Mouse (Mus musculus): ENCODE measurements around the gene Runx2. TPM values are rescaled to one million over a fixed set of nuclear protein-coding genes. Genes with fewer than 3 reads are reported as not detected.

Runx2 gene
- polyA plus RNA-seq, 2 experiments: 16.5 to 27.5 TPM

- no peak overlapping the region for H3K9ac ChIP-seq (ENCODE audit: low read depth, low read length, severe bottlenecking)
- no peak overlapping the region for H3K4me2 ChIP-seq (replicated peaks; ENCODE audit: low read depth, low read length, severe bottlenecking)
- 86% methylated on average over 4 of the region's 4 CpGs for WGBS
- TF ChIP-seq POLR2A (IDR thresholded peaks at IDR 0.05; ENCODE audit: borderline replicate concordance, extremely low read depth, insufficient read depth, insufficient read length): no peak
- ATAC-seq (ENCODE audit: low FRiP score, low read depth) (no peak), DNase-seq (ENCODE audit: low spot score) (no peak)
- H3K9me3 ChIP-seq (ENCODE audit: control insufficient read depth, low read length): no peaks in the 10 kb centered on the region
- H3K36me3 ChIP-seq (ENCODE audit: control insufficient read depth, insufficient read depth, low read length): no peaks in the 10 kb centered on the region; the same call in 1 of the 2 replicates
- H3K4me3 ChIP-seq (replicated peaks; ENCODE audit: low read length): no peak overlapping the region
- peaks cover 20% of the 10 kb centered on the region for H3K4me1 ChIP-seq (ENCODE audit: control insufficient read depth, insufficient read depth, low read length)
- H3K27ac ChIP-seq (replicated peaks; ENCODE audit: low read depth, low read length): no peak overlapping the region
- H3K27me3 ChIP-seq (ENCODE audit: control insufficient read depth, insufficient read depth, low read length): no peaks in the 10 kb centered on the region
Observed at GRCm38 (mm10) chr17:44714116-44714515, 100.5 kb downstream of the Runx2 start.

- 65% methylated on average over 8 of the region's 8 CpGs for WGBS
- Histone ChIP-seq H3K27me3 (ENCODE audit: control insufficient read depth, insufficient read depth, low read length) (no peaks in the 10 kb centered on the region), H3K9me3 (ENCODE audit: control insufficient read depth, low read length) (no peaks in the 10 kb centered on the region), H3K36me3 (ENCODE audit: control insufficient read depth, insufficient read depth, low read length) (no peaks in the 10 kb centered on the region; the same call in 1 of the 2 replicates), H3K9ac (ENCODE audit: low read depth, low read length, severe bottlenecking) (no peak overlapping the region), H3K4me1 (ENCODE audit: control insufficient read depth, insufficient read depth, low read length) (peaks cover 18% of the 10 kb centered on the region), H3K4me3 (replicated peaks; ENCODE audit: low read length) (no peak overlapping the region), H3K27ac (replicated peaks; ENCODE audit: low read depth, low read length) (no peak overlapping the region), H3K4me2 (replicated peaks; ENCODE audit: low read depth, low read length, severe bottlenecking) (no peak overlapping the region)
- TF ChIP-seq POLR2A (IDR thresholded peaks at IDR 0.05; ENCODE audit: borderline replicate concordance, extremely low read depth, insufficient read depth, insufficient read length): no peak
- no peak for DNase-seq (ENCODE audit: low spot score)
- ATAC-seq (ENCODE audit: low FRiP score, low read depth): no peak
Observed at GRCm38 (mm10) chr17:44713404-44713803, 101.2 kb downstream of the Runx2 start.

GRCm38 (mm10) chr17:44709516-44710252, 104.9 kb downstream of the Runx2 start:
- H3K36me3 ChIP-seq (ENCODE audit: control insufficient read depth, insufficient read depth, low read length): no peaks in the 10 kb centered on the region; the same call in 1 of the 2 replicates
- no peak overlapping the region for H3K9ac ChIP-seq (ENCODE audit: low read depth, low read length, severe bottlenecking)
- H3K27me3 ChIP-seq (ENCODE audit: control insufficient read depth, insufficient read depth, low read length): no peaks in the 10 kb centered on the region
- WGBS: 25% methylated on average over 11 of the region's 11 CpGs
- no peak overlapping the region for H3K4me3 ChIP-seq (replicated peaks; ENCODE audit: low read length)
- H3K27ac ChIP-seq (replicated peaks; ENCODE audit: low read depth, low read length): no peak overlapping the region
- DNase-seq (ENCODE audit: low spot score): peak; percentile 80
- H3K4me1 ChIP-seq (ENCODE audit: control insufficient read depth, insufficient read depth, low read length): peaks cover 12% of the 10 kb centered on the region; the same call in 1 of the 2 replicates
- peak; percentile 55; the same call in 1 of the 2 replicates for ATAC-seq (ENCODE audit: low FRiP score, low read depth)
- H3K4me2 ChIP-seq (replicated peaks; ENCODE audit: low read depth, low read length, severe bottlenecking): no peak overlapping the region
- no peak for TF ChIP-seq POLR2A (IDR thresholded peaks at IDR 0.05; ENCODE audit: borderline replicate concordance, extremely low read depth, insufficient read depth, insufficient read length)
- no peaks in the 10 kb centered on the region for H3K9me3 ChIP-seq (ENCODE audit: control insufficient read depth, low read length)

DNA sequence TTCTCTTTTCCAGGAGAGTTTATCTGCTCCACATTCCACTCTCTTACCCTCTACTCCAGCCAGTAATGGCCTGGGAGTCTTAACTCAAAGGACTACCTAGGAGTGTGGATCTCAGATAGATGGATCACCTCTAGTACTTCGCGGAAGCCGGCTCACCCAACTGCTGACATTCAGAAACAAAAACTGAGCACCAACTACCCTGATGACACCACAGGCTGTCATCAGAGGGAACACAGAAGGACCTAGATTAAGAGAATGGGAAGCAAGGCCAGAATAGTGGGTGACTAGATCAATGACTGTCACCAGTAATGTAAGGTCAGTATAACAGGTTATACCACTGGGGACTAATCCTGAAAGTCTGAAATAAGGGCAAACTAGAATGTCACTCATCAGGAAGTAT, 106.6 kb downstream of the Runx2 start:
- no peak for TF ChIP-seq POLR2A (IDR thresholded peaks at IDR 0.05; ENCODE audit: borderline replicate concordance, extremely low read depth, insufficient read depth, insufficient read length)
- no peaks in the 10 kb centered on the region for H3K27me3 ChIP-seq (ENCODE audit: control insufficient read depth, insufficient read depth, low read length)
- H3K27ac ChIP-seq (replicated peaks; ENCODE audit: low read depth, low read length): no peak overlapping the region
- H3K9me3 ChIP-seq (ENCODE audit: control insufficient read depth, low read length): no peaks in the 10 kb centered on the region
- no peak for ATAC-seq (ENCODE audit: low FRiP score, low read depth)
- H3K4me1 ChIP-seq (ENCODE audit: control insufficient read depth, insufficient read depth, low read length): peaks cover 15% of the 10 kb centered on the region; the same call in 1 of the 2 replicates
- 98% methylated on average over 3 of the region's 3 CpGs for WGBS
- no peak for DNase-seq (ENCODE audit: low spot score)
- H3K4me2 ChIP-seq (replicated peaks; ENCODE audit: low read depth, low read length, severe bottlenecking): no peak overlapping the region
- H3K36me3 ChIP-seq (ENCODE audit: control insufficient read depth, insufficient read depth, low read length): no peaks in the 10 kb centered on the region; the same call in 1 of the 2 replicates
- H3K9ac ChIP-seq (ENCODE audit: low read depth, low read length, severe bottlenecking): no peak overlapping the region
- no peak overlapping the region for H3K4me3 ChIP-seq (replicated peaks; ENCODE audit: low read length)

- Histone ChIP-seq H3K27ac (replicated peaks; ENCODE audit: low read depth, low read length) (no peak overlapping the region), H3K27me3 (ENCODE audit: control insufficient read depth, insufficient read depth, low read length) (no peaks in the 10 kb centered on the region), H3K9me3 (ENCODE audit: control insufficient read depth, low read length) (no peaks in the 10 kb centered on the region), H3K9ac (ENCODE audit: low read depth, low read length, severe bottlenecking) (no peak overlapping the region), H3K36me3 (ENCODE audit: control insufficient read depth, insufficient read depth, low read length) (no peaks in the 10 kb centered on the region; the same call in 1 of the 2 replicates), H3K4me1 (ENCODE audit: control insufficient read depth, insufficient read depth, low read length) (peaks cover 15% of the 10 kb centered on the region; the same call in 1 of the 2 replicates), H3K4me2 (replicated peaks; ENCODE audit: low read depth, low read length, severe bottlenecking) (no peak overlapping the region), H3K4me3 (replicated peaks; ENCODE audit: low read length) (no peak overlapping the region)
- TF ChIP-seq POLR2A (IDR thresholded peaks at IDR 0.05; ENCODE audit: borderline replicate concordance, extremely low read depth, insufficient read depth, insufficient read length): no peak
- WGBS: 58% methylated on average over 10 of the region's 10 CpGs
- DNase-seq (ENCODE audit: low spot score) (no peak), ATAC-seq (ENCODE audit: low FRiP score, low read depth) (no peak)
Observed at GRCm38 (mm10) chr17:44706531-44706930, 108.1 kb downstream of the Runx2 start.
